ENCODE assay signal across 8 mouse cellular contexts in genomic region chr8:120800308-120800865, GRCm38 (mm10).
DNase-seq lines count a peak whose midpoint lies in the region; ATAC-seq and TF ChIP-seq lines count a peak whose summit lies in the region.

No protein-coding gene starts in this region.

- 0 out of 2 replicates have a peak overlapping the region, but pooled peaks have one; percentile 26 for H3K9ac ChIP-seq in forebrain, embryonic 16.5 days (replicated peaks; ENCODE audit: low read depth, low read length)
- H3K9ac ChIP-seq in intestine, postnatal 0 days (ENCODE audit: low read depth, low read length), result no peak overlapping the region; the same call in 1 of the 2 replicates
- H3K9ac ChIP-seq in limb, embryonic 15.5 days, result no peak overlapping the region

- DNase-seq in layer of hippocampus, adult 11-12 months (ENCODE audit: low spot score), result peak; percentile 37
- DNase-seq in layer of hippocampus, adult 9-11 months, result no peak
- DNase-seq in brain, adult 2 months (ENCODE audit: low read depth, low spot score), result peak; percentile 16
- peak; percentile 60 to 65 for DNase-seq in natural killer cell, adult 2 months (ENCODE audit: low spot score in 2 of 2)
- DNase-seq in thymus, postnatal 0 days (ENCODE audit: low spot score), result peak; percentile 49

- no peak for ATAC-seq in forebrain, embryonic 16.5 days
- no peak for ATAC-seq in intestine, postnatal 0 days
- no peak for ATAC-seq in limb, embryonic 15.5 days (ENCODE audit: insufficient number of reproducible peaks, low FRiP score, low TSS enrichment, low read depth)

- 6% methylated on average over 17 of the region's 17 CpGs for WGBS in forebrain, embryonic 16.5 days
- 9% methylated on average over 17 of the region's 17 CpGs for WGBS in intestine, postnatal 0 days
- WGBS in limb, embryonic 15.5 days, result 5% methylated on average over 17 of the region's 17 CpGs

- H3K27me3 ChIP-seq in forebrain, embryonic 16.5 days (replicated peaks; ENCODE audit: control insufficient read depth, insufficient read depth, low read length), result peaks cover 4% of the 10 kb centered on the region; the same call in 1 of the 2 replicates
- H3K27me3 ChIP-seq in intestine, postnatal 0 days (replicated peaks; ENCODE audit: control insufficient read depth, insufficient read depth, low read length), result no peaks in the 10 kb centered on the region
- peaks cover 51% of the 10 kb centered on the region for H3K27me3 ChIP-seq in limb, embryonic 15.5 days

- H3K27ac ChIP-seq in forebrain, embryonic 16.5 days (ENCODE audit: low read length), result no peak overlapping the region
- no peak overlapping the region for H3K27ac ChIP-seq in intestine, postnatal 0 days (ENCODE audit: low read depth, low read length)
- H3K27ac ChIP-seq in limb, embryonic 15.5 days, result no peak overlapping the region

- H3K9me3 ChIP-seq in forebrain, embryonic 16.5 days (ENCODE audit: control insufficient read depth, low read length), result no peaks in the 10 kb centered on the region
- H3K9me3 ChIP-seq in intestine, postnatal 0 days (ENCODE audit: control insufficient read depth), result no peaks in the 10 kb centered on the region
- no peaks in the 10 kb centered on the region for H3K9me3 ChIP-seq in limb, embryonic 15.5 days

- no peak overlapping the region for H3K4me3 ChIP-seq in forebrain, embryonic 16.5 days (replicated peaks; ENCODE audit: low read length)
- H3K4me3 ChIP-seq in intestine, postnatal 0 days (ENCODE audit: low read depth, low read length), result no peak overlapping the region
- H3K4me3 ChIP-seq in limb, embryonic 15.5 days, result no peak overlapping the region

- H3K36me3 ChIP-seq in forebrain, embryonic 16.5 days (ENCODE audit: control insufficient read depth, insufficient read depth), result no peaks in the 10 kb centered on the region
- no peaks in the 10 kb centered on the region for H3K36me3 ChIP-seq in intestine, postnatal 0 days (ENCODE audit: control insufficient read depth, insufficient read depth)
- no peaks in the 10 kb centered on the region for H3K36me3 ChIP-seq in limb, embryonic 15.5 days

- H3K4me2 ChIP-seq in forebrain, embryonic 16.5 days (ENCODE audit: low read length), result peak overlapping the region; percentile 29
- H3K4me2 ChIP-seq in intestine, postnatal 0 days (replicated peaks; ENCODE audit: low read depth), result peak overlapping the region; percentile 48
- peak overlapping the region; percentile 27; the same call in 1 of the 2 replicates for H3K4me2 ChIP-seq in limb, embryonic 15.5 days

- H3K4me1 ChIP-seq in forebrain, embryonic 16.5 days (replicated peaks; ENCODE audit: control insufficient read depth, insufficient read depth, low read length), result 0 out of 2 replicates have a peak, but pooled peaks cover 2% of the 10 kb centered on the region
- H3K4me1 ChIP-seq in intestine, postnatal 0 days (replicated peaks; ENCODE audit: control insufficient read depth, insufficient read depth, low read length), result no peaks in the 10 kb centered on the region; the same call in none of the 2 replicates
- H3K4me1 ChIP-seq in limb, embryonic 15.5 days, result 0 out of 2 replicates have a peak, but pooled peaks cover 2% of the 10 kb centered on the region

- TF ChIP-seq CTCF in intestine, postnatal 0 days (IDR thresholded peaks at IDR 0.05; ENCODE audit: low read depth), result peak; percentile 95
